Mouse (Mus musculus): ENCODE measurements at regions not wholly inside any gene's neighbourhood (a gene's known extent, or its start where the extent isn't known, plus 50 kb on each side); places are given as distances from the start of the nearest gene placed in this dataset.

- peak; percentile 79 for DNase-seq
Measured at GRCm38 (mm10) chr1:174999265-175000200, 77.9 kb upstream of the Grem2 start.

GRCm38 (mm10) chr1:174992520-174992919, 70.9 kb upstream of the Grem2 start:
- no peak for DNase-seq

- DNase-seq, result no peak
Measured at GRCm38 (mm10) chr1:174988590-174988989, 67.0 kb upstream of the Grem2 start.

GRCm38 (mm10) chr1:174971895-174972294, 50.3 kb upstream of the Grem2 start:
- no peak for DNase-seq

Data from heart, adult 11 months (tissue).